Mouse (Mus musculus) spleen, postnatal 36 days (tissue): ENCODE results near the gene Phka1.

Experiments
- DNase-seq, 2 experiments: peaks; one replicate each; pipeline ENCODE4 v3.0.0; 2022; ENCODE audit warnings: low spot score in 2 of 2, mixed read lengths in 1 of 2

Phka1 gene

GRCm38 (mm10) chrX:102475555-102475954 is 168.5 kb downstream of the Phka1 start:
- no peak for DNase-seq
